Mouse (Mus musculus): ENCODE measurements at regions not wholly inside any gene's neighbourhood (a gene's known extent, or its start where the extent isn't known, plus 50 kb on each side); places are given as distances from the start of the nearest gene placed in this dataset.

- no peak for DNase-seq (ENCODE audit: low spot score in 2 of 2)
- intact Hi-C loops (cut with DNase I), result no loop called here
Observed at GRCm38 (mm10) chr13:107734161-107734905, 309.9 kb upstream of the Smim15 start.

- DNase-seq (ENCODE audit: low spot score in 2 of 2), result no peak
- intact Hi-C loops (cut with DNase I), result no loop called here
Observed at GRCm38 (mm10) chr13:107730976-107731375, 313.3 kb upstream of the Smim15 start.

DNA sequence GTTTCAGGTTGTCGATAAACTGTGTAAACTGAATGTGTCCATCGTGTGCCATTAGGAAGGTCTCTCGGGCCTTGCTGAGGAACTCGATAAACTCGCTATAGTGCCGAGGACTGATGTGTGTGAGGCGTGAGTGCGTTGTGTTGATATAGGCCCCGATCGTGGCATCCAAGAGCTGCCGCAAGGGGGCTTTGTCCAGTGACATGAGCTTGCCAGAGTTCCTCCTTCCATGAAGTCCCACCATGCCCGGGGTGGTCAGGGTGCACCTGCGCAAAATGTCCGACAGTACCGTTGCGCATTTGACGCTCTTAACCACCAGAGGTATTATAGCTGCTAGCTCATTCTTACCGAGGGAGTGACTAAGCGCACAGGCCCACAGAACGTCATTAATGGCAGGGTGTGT, 317.8 kb upstream of the Smim15 start:
- intact Hi-C loops (cut with DNase I), result no loop called here
- DNase-seq (ENCODE audit: low spot score in 2 of 2), result no peak

DNA sequence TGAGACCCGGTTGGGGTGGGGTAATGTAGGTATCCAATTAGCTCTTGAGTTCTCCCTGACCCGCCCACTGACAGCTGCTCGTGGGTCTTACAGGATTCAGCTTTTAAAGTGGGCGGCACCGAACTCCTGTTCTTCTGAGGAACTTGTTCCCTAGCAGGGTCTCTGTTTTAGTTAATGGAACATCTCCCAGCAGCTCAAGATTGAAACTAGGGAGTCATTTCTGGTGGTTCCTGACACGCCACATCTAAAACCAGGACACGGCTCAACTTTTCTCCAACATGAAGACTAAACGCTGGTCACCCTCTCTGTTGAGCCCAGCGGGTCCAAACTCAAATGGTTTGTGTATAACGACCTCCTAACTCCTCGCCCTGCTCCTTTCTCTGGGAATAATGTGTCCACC, 322.3 kb upstream of the Smim15 start:
- no peak for DNase-seq (ENCODE audit: low spot score in 2 of 2)
- intact Hi-C loops (cut with DNase I), result no loop called here

- DNase-seq (ENCODE audit: low spot score in 2 of 2), result no peak
- intact Hi-C loops (cut with DNase I), result no loop called here
Observed at GRCm38 (mm10) chr13:107720874-107721574, 323.2 kb upstream of the Smim15 start.

GRCm38 (mm10) chr13:107718973-107719620, 325.1 kb upstream of the Smim15 start:
- intact Hi-C loops (cut with DNase I), result no loop called here
- DNase-seq (ENCODE audit: low spot score in 2 of 2), result peak in 1 of 2 experiments; percentile 23

GRCm38 (mm10) chr13:107715616-107716015, 328.6 kb upstream of the Smim15 start:
- DNase-seq (ENCODE audit: low spot score in 2 of 2), result no peak
- intact Hi-C loops (cut with DNase I), result no loop called here

- no peak for DNase-seq (ENCODE audit: low spot score in 2 of 2)
Observed at GRCm38 (mm10) chr13:107714001-107714400, 330.2 kb upstream of the Smim15 start.

DNA sequence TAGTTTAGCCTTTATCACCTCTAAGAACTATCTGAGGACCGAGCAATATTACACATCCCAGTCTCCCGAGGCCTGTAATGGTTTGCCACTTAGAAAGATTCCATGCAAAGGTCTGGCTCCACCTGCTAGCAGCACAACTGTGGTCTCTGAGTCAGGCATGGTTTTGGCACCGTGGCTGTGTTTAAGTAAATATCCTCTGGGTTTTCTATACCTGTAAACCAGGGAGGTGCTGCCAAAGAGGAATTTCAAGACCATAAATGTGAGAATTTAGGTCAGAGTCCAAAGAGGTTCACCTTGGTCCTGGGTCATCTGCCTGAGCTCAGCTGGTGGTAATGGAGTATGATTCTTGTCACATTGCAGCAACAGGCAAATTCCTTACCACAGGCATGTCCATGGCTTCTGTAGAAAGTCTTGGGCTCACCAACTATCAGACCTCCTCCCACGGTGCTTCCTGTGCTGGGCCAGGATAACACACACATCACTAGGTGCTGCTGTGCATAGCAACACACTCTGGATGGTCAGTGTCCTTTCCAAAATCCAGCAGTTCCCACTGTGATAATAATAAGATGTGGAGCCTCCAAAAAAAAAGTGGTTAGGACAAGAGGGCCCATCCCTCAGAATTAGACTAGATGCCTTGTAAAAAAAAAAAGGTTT, 332.8 kb upstream of the Smim15 start:
- DNase-seq (ENCODE audit: low spot score in 2 of 2), result no peak

More at GRCm38 (mm10) chr13:107714001-107714400, 330.2 kb upstream of the Smim15 start:
- intact Hi-C loops (cut with DNase I), result no loop called here

GRCm38 (mm10) chr13:107710368-107710767, 333.9 kb upstream of the Smim15 start:
- no peak for DNase-seq (ENCODE audit: low spot score in 2 of 2)
- intact Hi-C loops (cut with DNase I), result no loop called here

More for the DNA sequence above, 332.8 kb upstream of the Smim15 start:
- intact Hi-C loops (cut with DNase I), result no loop called here

GRCm38 (mm10) chr13:107709828-107710227, 334.4 kb upstream of the Smim15 start:
- no peak for DNase-seq (ENCODE audit: low spot score in 2 of 2)
- intact Hi-C loops (cut with DNase I), result no loop called here

- DNase-seq (ENCODE audit: low spot score in 2 of 2), result no peak
- intact Hi-C loops (cut with DNase I), result no loop called here
Observed at GRCm38 (mm10) chr13:107703736-107704135, 340.5 kb upstream of the Smim15 start.

GRCm38 (mm10) chr13:107700268-107701139, 343.7 kb upstream of the Smim15 start:
- intact Hi-C loops (cut with DNase I), result no loop called here
- DNase-seq (ENCODE audit: low spot score in 2 of 2), result peak; percentile 21 to 58

GRCm38 (mm10) chr13:107699251-107699650, 345.0 kb upstream of the Smim15 start:
- intact Hi-C loops (cut with DNase I), result no loop called here
- no peak for DNase-seq (ENCODE audit: low spot score in 2 of 2)

GRCm38 (mm10) chr13:107698345-107698744, 345.9 kb upstream of the Smim15 start:
- intact Hi-C loops (cut with DNase I), result no loop called here
- peak; percentile 41 to 66 for DNase-seq (ENCODE audit: low spot score in 2 of 2)

- no peak for DNase-seq (ENCODE audit: low spot score in 2 of 2)
- intact Hi-C loops (cut with DNase I), result no loop called here
Observed at GRCm38 (mm10) chr13:107692123-107692830, 352.0 kb upstream of the Smim15 start.

- intact Hi-C loops (cut with DNase I), result no loop called here
- DNase-seq (ENCODE audit: low spot score in 2 of 2), result no peak
Observed at GRCm38 (mm10) chr13:107688972-107689371, 355.3 kb upstream of the Smim15 start.

- intact Hi-C loops (cut with DNase I), result no loop called here
Observed at GRCm38 (mm10) chr13:107685231-107685630, 359.0 kb upstream of the Smim15 start.

More at GRCm38 (mm10) chr13:107685231-107685630, 359.0 kb upstream of the Smim15 start:
- DNase-seq (ENCODE audit: low spot score in 2 of 2), result no peak

Measured in left cerebral cortex, postnatal 14 days (tissue).